Mouse (Mus musculus): ENCODE measurements around the gene Osgin1. TPM values are rescaled to one million over a fixed set of nuclear protein-coding genes. Genes with fewer than 3 reads are reported as not detected.

Osgin1 gene
- polyA plus RNA-seq, 1 experiment from 2014 or later: 0.45 TPM

DNA sequence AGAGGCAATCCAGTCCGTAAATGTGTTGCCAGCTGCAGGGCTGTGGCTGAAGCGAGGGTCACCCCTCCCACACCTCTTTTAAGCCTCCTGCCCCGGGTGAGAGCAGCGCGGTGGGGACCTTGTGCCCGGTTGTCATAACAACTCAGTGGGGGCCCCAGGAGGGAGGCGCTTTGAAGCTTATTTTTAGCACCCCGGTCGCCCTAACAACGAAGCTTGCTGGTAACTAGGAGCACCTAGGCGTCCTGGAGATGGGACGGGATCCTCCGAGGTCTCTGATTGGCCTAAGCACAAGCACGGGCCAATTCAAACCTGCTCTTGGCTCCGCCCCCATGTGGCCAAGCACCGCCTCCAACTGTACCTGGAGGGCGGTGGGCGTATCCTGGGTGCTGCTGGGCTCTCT is 32.2 kb downstream of the Osgin1 start:
- peak overlapping the region; percentile 67 for H3K27ac ChIP-seq (ENCODE audit: low read length)
- H3K4me2 ChIP-seq (ENCODE audit: low read length): peak overlapping the region; percentile 50
- H3K27me3 ChIP-seq (ENCODE audit: control insufficient read depth, insufficient read depth, low read depth, low read length): peaks cover 3% of the 10 kb centered on the region
- no peaks in the 10 kb centered on the region for H3K36me3 ChIP-seq (ENCODE audit: control insufficient read depth, insufficient read depth, low read length)
- H3K9me3 ChIP-seq (replicated peaks; ENCODE audit: control insufficient read depth, low read length, poor library complexity, severe bottlenecking): no peaks in the 10 kb centered on the region
- no peak overlapping the region for H3K9ac ChIP-seq (ENCODE audit: low read depth, low read length)
- no peak overlapping the region for H3K4me3 ChIP-seq (ENCODE audit: low read depth, low read length)
- peaks cover 24% of the 10 kb centered on the region for H3K4me1 ChIP-seq (ENCODE audit: control insufficient read depth, insufficient read depth, low read length)
- peak; percentile 80 for ATAC-seq
- 2% methylated on average over 18 of the region's 18 CpGs for WGBS

DNA sequence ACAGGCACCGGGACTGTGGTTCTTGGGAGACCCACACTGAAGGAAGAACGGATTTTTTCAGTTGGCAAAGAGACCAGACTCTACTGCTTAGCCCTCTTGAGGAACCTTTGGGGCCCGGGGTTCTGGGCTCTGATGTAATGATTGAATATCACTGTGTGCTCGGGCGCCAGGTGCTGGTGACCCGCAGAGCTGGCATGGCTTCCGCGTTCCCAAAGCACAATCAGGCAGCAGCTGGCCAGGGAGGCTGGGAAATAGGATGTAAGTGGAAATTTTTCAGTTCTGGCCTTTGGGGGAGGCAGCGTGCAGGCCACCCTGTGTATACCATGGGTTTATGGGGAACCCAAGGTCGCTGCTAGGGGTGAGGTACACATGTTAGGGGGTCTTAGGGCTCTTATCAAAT is 32.9 kb downstream of the Osgin1 start:
- peaks cover 22% of the 10 kb centered on the region for H3K4me1 ChIP-seq (ENCODE audit: control insufficient read depth, insufficient read depth, low read length)
- WGBS: 60% methylated on average over 10 of the region's 10 CpGs
- no peak overlapping the region; the same call in 1 of the 2 replicates for H3K4me2 ChIP-seq (ENCODE audit: low read length)
- no peaks in the 10 kb centered on the region for H3K36me3 ChIP-seq (ENCODE audit: control insufficient read depth, insufficient read depth, low read length)
- H3K4me3 ChIP-seq (ENCODE audit: low read depth, low read length): no peak overlapping the region
- peaks cover 3% of the 10 kb centered on the region for H3K27me3 ChIP-seq (ENCODE audit: control insufficient read depth, insufficient read depth, low read depth, low read length)
- ATAC-seq: no peak
- 0 out of 2 replicates have a peak overlapping the region, but pooled peaks have one; percentile 20 for H3K9ac ChIP-seq (ENCODE audit: low read depth, low read length)
- H3K9me3 ChIP-seq (replicated peaks; ENCODE audit: control insufficient read depth, low read length, poor library complexity, severe bottlenecking): no peaks in the 10 kb centered on the region
- peak overlapping the region; percentile 67 for H3K27ac ChIP-seq (ENCODE audit: low read length)

DNA sequence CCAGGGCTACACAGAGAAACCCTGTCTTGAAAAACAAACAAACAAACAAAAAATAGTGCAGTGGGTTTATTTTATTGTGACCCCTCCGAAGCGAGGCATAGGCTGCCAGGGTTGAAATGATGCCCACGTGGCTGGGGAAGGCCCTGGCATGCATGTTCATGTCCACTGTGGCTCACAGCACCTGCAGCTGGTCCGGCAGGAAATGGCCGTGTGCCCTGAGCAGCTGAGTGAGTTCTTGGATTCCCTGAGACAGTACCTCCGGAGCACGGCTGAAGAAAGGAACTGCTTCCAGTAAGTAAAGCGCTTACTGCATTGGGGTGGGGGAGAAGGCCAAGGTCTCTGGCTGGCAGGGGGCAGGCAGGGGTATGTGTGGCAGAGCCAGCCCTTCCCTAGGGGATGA is 34.2 kb downstream of the Osgin1 start:
- WGBS: 90% methylated on average over 8 of the region's 8 CpGs
- Histone ChIP-seq H3K4me1 (ENCODE audit: control insufficient read depth, insufficient read depth, low read length) (peaks cover 22% of the 10 kb centered on the region), H3K9ac (ENCODE audit: low read depth, low read length) (no peak overlapping the region), H3K27me3 (ENCODE audit: control insufficient read depth, insufficient read depth, low read depth, low read length) (peaks cover 3% of the 10 kb centered on the region), H3K9me3 (replicated peaks; ENCODE audit: control insufficient read depth, low read length, poor library complexity, severe bottlenecking) (no peaks in the 10 kb centered on the region), H3K4me3 (ENCODE audit: low read depth, low read length) (no peak overlapping the region), H3K4me2 (ENCODE audit: low read length) (no peak overlapping the region), H3K36me3 (ENCODE audit: control insufficient read depth, insufficient read depth, low read length) (no peaks in the 10 kb centered on the region), H3K27ac (ENCODE audit: low read length) (no peak overlapping the region)
- no peak for ATAC-seq

DNA sequence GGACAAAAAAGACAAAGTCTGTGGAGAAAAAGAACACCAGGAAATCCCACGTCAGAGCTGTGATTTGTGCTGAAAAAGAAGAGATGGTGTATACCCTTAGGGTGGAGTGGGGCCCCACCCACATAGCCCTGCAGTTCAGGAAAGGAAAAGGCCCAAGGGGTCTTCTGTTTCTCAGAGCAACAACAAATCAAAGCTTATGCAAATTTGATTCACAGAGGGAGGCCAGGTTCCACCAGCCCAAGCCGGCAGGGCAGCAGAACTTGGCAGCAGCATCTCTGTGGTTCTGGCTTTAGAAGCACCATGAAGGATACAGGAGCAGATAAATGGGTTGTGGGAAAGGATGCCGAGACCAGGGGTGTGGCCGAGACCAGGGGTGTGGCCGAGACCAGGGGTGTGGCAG is 44.8 kb downstream of the Osgin1 start:
- H3K9me3 ChIP-seq (replicated peaks; ENCODE audit: control insufficient read depth, low read length, poor library complexity, severe bottlenecking): no peaks in the 10 kb centered on the region
- no peaks in the 10 kb centered on the region for H3K36me3 ChIP-seq (ENCODE audit: control insufficient read depth, insufficient read depth, low read length)
- H3K4me3 ChIP-seq (ENCODE audit: low read depth, low read length): no peak overlapping the region
- no peak overlapping the region for H3K27ac ChIP-seq (ENCODE audit: low read length)
- 25% methylated on average over 5 of the region's 5 CpGs for WGBS
- H3K4me2 ChIP-seq (ENCODE audit: low read length): no peak overlapping the region
- no peaks in the 10 kb centered on the region for H3K27me3 ChIP-seq (ENCODE audit: control insufficient read depth, insufficient read depth, low read depth, low read length)
- ATAC-seq: no peak
- no peaks in the 10 kb centered on the region for H3K4me1 ChIP-seq (ENCODE audit: control insufficient read depth, insufficient read depth, low read length)
- H3K9ac ChIP-seq (ENCODE audit: low read depth, low read length): no peak overlapping the region

DNA sequence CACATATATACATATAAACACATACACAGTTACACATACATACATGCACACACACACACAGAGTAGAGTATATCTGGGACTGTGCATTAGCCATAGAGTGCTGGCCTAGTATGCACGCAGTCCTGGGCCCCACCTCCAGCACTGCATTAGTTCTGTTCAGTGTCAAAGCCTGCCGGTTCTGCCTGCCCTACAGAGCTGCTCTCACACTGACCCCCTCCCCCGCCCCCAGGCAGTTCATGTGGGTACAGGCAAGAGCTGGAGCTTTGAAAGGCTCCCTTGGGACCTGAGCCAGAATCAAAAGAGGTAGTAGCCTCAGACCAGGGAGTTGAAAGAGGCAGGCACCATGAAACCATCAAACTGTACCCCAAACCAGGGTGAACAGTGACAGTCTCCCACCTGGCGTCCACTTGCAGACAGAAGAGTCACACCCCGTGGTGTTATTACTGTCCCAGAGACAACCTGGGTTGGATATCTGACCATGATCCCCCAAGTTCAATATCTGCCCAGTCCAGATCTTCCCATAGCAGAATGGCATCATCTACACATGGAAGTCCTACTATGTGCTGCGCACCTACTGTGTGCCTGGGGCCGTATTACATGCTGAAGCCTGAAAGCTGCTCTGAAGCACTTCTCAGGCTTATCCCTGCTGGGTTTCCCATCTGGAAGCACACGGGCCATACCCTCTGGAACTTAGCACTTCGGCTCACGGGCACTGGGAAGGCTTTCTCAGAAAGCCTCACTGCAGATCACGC is 50.4 kb downstream of the Osgin1 start:
- no peak overlapping the region for H3K4me3 ChIP-seq (ENCODE audit: low read depth, low read length)
- no peaks in the 10 kb centered on the region for H3K27me3 ChIP-seq (ENCODE audit: control insufficient read depth, insufficient read depth, low read depth, low read length)
- WGBS: 86% methylated on average over 11 of the region's 11 CpGs
- no peaks in the 10 kb centered on the region for H3K36me3 ChIP-seq (ENCODE audit: control insufficient read depth, insufficient read depth, low read length)
- no peak for ATAC-seq
- no peak overlapping the region for H3K9ac ChIP-seq (ENCODE audit: low read depth, low read length)
- H3K4me2 ChIP-seq (ENCODE audit: low read length): no peak overlapping the region
- H3K27ac ChIP-seq (ENCODE audit: low read length): no peak overlapping the region
- H3K9me3 ChIP-seq (replicated peaks; ENCODE audit: control insufficient read depth, low read length, poor library complexity, severe bottlenecking): no peaks in the 10 kb centered on the region
- H3K4me1 ChIP-seq (ENCODE audit: control insufficient read depth, insufficient read depth, low read length): no peaks in the 10 kb centered on the region

DNA sequence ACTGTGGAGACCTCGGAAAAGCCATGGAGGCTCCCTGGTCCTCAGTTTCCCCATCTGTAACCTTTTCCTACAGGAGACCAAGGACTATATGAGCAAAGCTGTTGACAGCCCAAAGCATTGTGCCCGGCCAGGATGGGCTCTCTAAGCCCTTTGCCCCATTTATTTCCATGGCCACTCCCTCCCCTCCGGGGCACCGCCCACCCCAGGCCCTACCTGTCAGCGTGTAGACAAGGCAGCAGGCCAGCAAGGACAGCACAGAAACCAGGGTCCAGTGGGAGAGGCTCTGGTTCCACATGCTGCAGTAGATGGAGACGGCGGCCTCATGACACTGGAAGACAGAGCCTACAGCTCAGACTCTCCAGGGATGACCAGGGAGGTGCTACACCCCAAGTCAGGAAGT is 53.2 kb downstream of the Osgin1 start:
- no peak for ATAC-seq
- Histone ChIP-seq H3K4me1 (ENCODE audit: control insufficient read depth, insufficient read depth, low read length) (peaks cover 6% of the 10 kb centered on the region), H3K9me3 (replicated peaks; ENCODE audit: control insufficient read depth, low read length, poor library complexity, severe bottlenecking) (no peaks in the 10 kb centered on the region), H3K27me3 (ENCODE audit: control insufficient read depth, insufficient read depth, low read depth, low read length) (no peaks in the 10 kb centered on the region), H3K9ac (ENCODE audit: low read depth, low read length) (no peak overlapping the region), H3K4me2 (ENCODE audit: low read length) (no peak overlapping the region), H3K27ac (ENCODE audit: low read length) (no peak overlapping the region), H3K4me3 (ENCODE audit: low read depth, low read length) (no peak overlapping the region), H3K36me3 (ENCODE audit: control insufficient read depth, insufficient read depth, low read length) (no peaks in the 10 kb centered on the region)
- 78% methylated on average over 7 of the region's 7 CpGs for WGBS

Other genes starting within 250 kb of the Osgin1 start
- 860 and 970 TPM in 2 replicates for gene Hsbp1, start 89.6 kb upstream of the Osgin1 start, polyA plus RNA-seq (2015; fragmentation: Nextera tagmentation; extraction: Ambion mirVana)
- gene Mlycd, start 39.2 kb upstream of the Osgin1 start, polyA plus RNA-seq (2015; fragmentation: Nextera tagmentation; extraction: Ambion mirVana): 13.9 and 15.0 TPM in 2 replicates
- gene Necab2, start 12.6 kb downstream of the Osgin1 start, polyA plus RNA-seq (2015; fragmentation: Nextera tagmentation; extraction: Ambion mirVana): 65.7 and 85.9 TPM in 2 replicates
- gene Slc38a8, start 67.6 kb downstream of the Osgin1 start, polyA plus RNA-seq (2015; fragmentation: Nextera tagmentation; extraction: Ambion mirVana): 0.12 TPM in 1 of 2 replicates, not detected in the other
- gene Mbtps1, start 124.6 kb downstream of the Osgin1 start, polyA plus RNA-seq (2015; fragmentation: Nextera tagmentation; extraction: Ambion mirVana): 51.4 and 61.3 TPM in 2 replicates
- gene Hsdl1, start 141.1 kb downstream of the Osgin1 start, polyA plus RNA-seq (2015; fragmentation: Nextera tagmentation; extraction: Ambion mirVana): 197 and 206 TPM in 2 replicates
- gene Dnaaf1, start 141.1 kb downstream of the Osgin1 start, polyA plus RNA-seq (2015; fragmentation: Nextera tagmentation; extraction: Ambion mirVana): 0.75 and 0.83 TPM in 2 replicates
- 14.3 and 14.6 TPM in 2 replicates for gene Taf1c, start 171.1 kb downstream of the Osgin1 start, polyA plus RNA-seq (2015; fragmentation: Nextera tagmentation; extraction: Ambion mirVana)
- gene Adad2, start 178.6 kb downstream of the Osgin1 start, polyA plus RNA-seq (2015; fragmentation: Nextera tagmentation; extraction: Ambion mirVana): 0.10 and 0.19 TPM in 2 replicates
- gene Kcng4, start 201.6 kb downstream of the Osgin1 start, polyA plus RNA-seq (2015; fragmentation: Nextera tagmentation; extraction: Ambion mirVana): 0.26 and 1.6 TPM in 2 replicates
- gene Wfdc1, start 232.2 kb downstream of the Osgin1 start, polyA plus RNA-seq (2015; fragmentation: Nextera tagmentation; extraction: Ambion mirVana): 6.0 and 6.3 TPM in 2 replicates

All from midbrain, embryonic 16.5 days (tissue).